In genomic region chr14:34120923-34121351, GRCm38 (mm10) we compare ENCODE assay signal across 24 mouse cellular contexts. TPM values are rescaled to one million over a fixed set of nuclear protein-coding genes. Genes with fewer than 3 reads are reported as not detected.
"Had no signal": no experiment of that assay in that cellular context is flagged by ENCODE, and none has a peak within 500 bp of the region (broad histone marks: within the 10 kb centered on the region; RNA-seq: fewer than 3 reads in every experiment).

No protein-coding gene starts in this region.

- H3K4me2 ChIP-seq: intestine, embryonic 15.5 days; limb, embryonic 13.5 days; liver, embryonic 12.5 days; liver, embryonic 15.5 days; lung, embryonic 15.5 days; midbrain, embryonic 13.5 days had no signal

- H3K9ac ChIP-seq: intestine, embryonic 15.5 days; limb, embryonic 13.5 days; liver, embryonic 12.5 days; liver, embryonic 15.5 days; lung, embryonic 15.5 days; midbrain, embryonic 13.5 days had no signal

- H3K4me1 ChIP-seq: intestine, embryonic 15.5 days; limb, embryonic 10.5 days; limb, embryonic 13.5 days; liver, embryonic 12.5 days; liver, embryonic 15.5 days; lung, embryonic 15.5 days; megakaryocyte, embryonic 14.5 days; midbrain, embryonic 10.5 days; midbrain, embryonic 13.5 days had no signal

- H3K4me3 ChIP-seq: intestine, embryonic 15.5 days; layer of hippocampus, adult 2 months; limb, embryonic 10.5 days; limb, embryonic 13.5 days; liver, embryonic 12.5 days; liver, embryonic 15.5 days; lung, embryonic 15.5 days; megakaryocyte, embryonic 14.5 days; midbrain, embryonic 10.5 days; midbrain, embryonic 13.5 days; myocyte had no signal

- H3K27me3 ChIP-seq: intestine, embryonic 15.5 days; limb, embryonic 13.5 days; liver, embryonic 12.5 days; lung, embryonic 15.5 days; megakaryocyte, embryonic 14.5 days; midbrain, embryonic 13.5 days had no signal

- H3K27ac ChIP-seq: intestine, embryonic 15.5 days; layer of hippocampus, adult 2 months; limb, embryonic 10.5 days; limb, embryonic 13.5 days; liver, embryonic 12.5 days; liver, embryonic 15.5 days; lung, embryonic 15.5 days; midbrain, embryonic 10.5 days; midbrain, embryonic 13.5 days had no signal

- DNase-seq: kidney, adult 18-20 months; kidney, postnatal 10 days; layer of hippocampus, adult 9-11 months; liver; lung, adult 18-20 months; lung, postnatal 10 days; lung, postnatal 36 days; thymus, postnatal 25 days had no signal

- ATAC-seq: intestine, embryonic 15.5 days; liver, embryonic 12.5 days; midbrain, embryonic 13.5 days; midbrain, embryonic 16.5 days had no signal

- H3K36me3 ChIP-seq: intestine, embryonic 15.5 days; limb, embryonic 10.5 days; limb, embryonic 13.5 days; liver, embryonic 12.5 days; liver, embryonic 15.5 days; lung, embryonic 15.5 days; midbrain, embryonic 10.5 days; midbrain, embryonic 13.5 days had no signal

- H3K9me3 ChIP-seq: intestine, embryonic 15.5 days; limb, embryonic 10.5 days; limb, embryonic 13.5 days; liver, embryonic 12.5 days; liver, embryonic 15.5 days; lung, embryonic 15.5 days; megakaryocyte, embryonic 14.5 days; midbrain, embryonic 10.5 days; midbrain, embryonic 13.5 days had no signal

RNA-seq across cellular contexts. Expression of gene A630023A22Rik, which starts 18.4 kb away (rescaled TPM):
- polyA plus RNA-seq: large intestine, adult 2 months; limb, embryonic 10.5 days; liver, embryonic 12.5 days; liver, embryonic 15.5 days; lung, embryonic 15.5 days; midbrain, embryonic 10.5 days; midbrain, embryonic 13.5 days; midbrain, embryonic 16.5 days; neural tube, embryonic 11.5 days; small intestine, adult 2 months; spleen, adult 2 months had no signal

RNA-seq across cellular contexts. Expression of gene Npy4r, which starts 31.4 kb away (rescaled TPM):
- polyA plus RNA-seq: limb, embryonic 10.5 days; limb, embryonic 13.5 days; liver, embryonic 12.5 days; midbrain, embryonic 10.5 days; neural tube, embryonic 11.5 days had no signal

RNA-seq across cellular contexts. Expression of gene Anxa8, which starts 35.2 kb away (rescaled TPM):
- polyA plus RNA-seq: liver, embryonic 12.5 days; midbrain, embryonic 13.5 days had no signal
